Mouse (Mus musculus) fat pad, adult 2 months (tissue): ENCODE measurements around the gene Prkag1.
"Not testable (repeated sequence)": the region's sequence is repeated elsewhere in the genome, so short reads cannot be mapped to it uniquely, and the experiment has no call there.

Source experiments
- DNase-seq: peaks from one replicate; pipeline ENCODE4 v3.0.0-alpha.2; 2011; ENCODE audit warnings: low read depth, low spot score; ENCODE audit errors: extremely low read depth

Gene Prkag1

GRCm38 (mm10) chr15:98827611-98828011, 3.7 kb downstream of the Prkag1 start:
- no peak for DNase-seq

GRCm38 (mm10) chr15:98823434-98823833, 7.9 kb downstream of the Prkag1 start:
- no peak for DNase-seq

GRCm38 (mm10) chr15:98822147-98822546, 9.2 kb downstream of the Prkag1 start:
- DNase-seq, result no peak

- DNase-seq, result no peak
These were observed 9.9 kb downstream of the Prkag1 start for GRCm38 (mm10) chr15:98821403-98821802.

- DNase-seq, result no peak
These were observed 10.4 kb downstream of the Prkag1 start for GRCm38 (mm10) chr15:98820937-98821336.

GRCm38 (mm10) chr15:98818171-98818570, 13.2 kb downstream of the Prkag1 start:
- no peak for DNase-seq

- no peak for DNase-seq
These were observed 18.4 kb downstream of the Prkag1 start for GRCm38 (mm10) chr15:98812741-98813424.

- DNase-seq, result not testable (repeated sequence)
These were observed 21.1 kb downstream of the Prkag1 start for GRCm38 (mm10) chr15:98810212-98810611.

GRCm38 (mm10) chr15:98809390-98809789, 21.9 kb downstream of the Prkag1 start, which contains the start of gene Ddn:
TSS of gene Ddn (minus strand) at chr15:98809490.
- no peak for DNase-seq

GRCm38 (mm10) chr15:98808651-98809134, 22.6 kb downstream of the Prkag1 start:
- DNase-seq, result no peak

- DNase-seq, result no peak
These were observed 23.2 kb downstream of the Prkag1 start for GRCm38 (mm10) chr15:98807895-98808650.

GRCm38 (mm10) chr15:98806809-98807770, 24.2 kb downstream of the Prkag1 start:
- DNase-seq, result no peak

- DNase-seq, result no peak
These were observed 25.1 kb downstream of the Prkag1 start for GRCm38 (mm10) chr15:98806071-98806808.

GRCm38 (mm10) chr15:98805324-98806040, 25.8 kb downstream of the Prkag1 start:
- DNase-seq, result no peak

GRCm38 (mm10) chr15:98804054-98804453, 27.3 kb downstream of the Prkag1 start:
- DNase-seq, result no peak

GRCm38 (mm10) chr15:98802926-98803325, 28.4 kb downstream of the Prkag1 start:
- no peak for DNase-seq

- no peak for DNase-seq
These were observed 31.9 kb downstream of the Prkag1 start for GRCm38 (mm10) chr15:98799396-98799795.

GRCm38 (mm10) chr15:98798903-98799302, 32.4 kb downstream of the Prkag1 start:
- no peak for DNase-seq

GRCm38 (mm10) chr15:98797835-98798492, 33.4 kb downstream of the Prkag1 start:
- no peak for DNase-seq
